Mouse (Mus musculus) left cerebral cortex, postnatal 14 days (tissue): Measurements from ENCODE around the gene Egln2. TPM values are rescaled to one million over a fixed set of nuclear protein-coding genes. Genes with fewer than 3 reads are reported as not detected.

Experiments
- DNase-seq, 2 experiments: peaks; one replicate each; pipeline ENCODE4 v3.0.0; 2021 to 2022; ENCODE audit warnings: low spot score in 2 of 2, mixed read lengths in 1 of 2
- intact Hi-C: fragments of 180-260 bp; cut with DNase I; formaldehyde crosslinking; loops from one replicate; pipeline ENCODE4 v1.15.1; 2025
- long read RNA-seq, 2 experiments: library from polyadenylated mRNA; stranded (forward); transcript quantifications; one replicate each; pipeline ENCODE4 v2.0.0; 2021
- total RNA-seq, 2 experiments: library from RNA; stranded (reverse); gene quantifications; 2 replicates each; pipeline ENCODE4 v1.2.3; 2021

Gene Egln2
- 100 to 1,000 TPM in 1 of 2 experiments, 10 to 100 TPM in 1; 90.8 to 100 TPM for total RNA-seq
- long read RNA-seq, experiment 1, transcript Egln2-202 (6 exons, 1,756 nt), result minor isoform, 5 of 193 reads
- long read RNA-seq, experiment 1, transcript Egln2-201 (6 exons, 2,107 nt), result major isoform, 161 of 193 reads
- long read RNA-seq, experiment 1, partial matches to known transcripts, result 0 of 193 reads
- long read RNA-seq, experiment 1, other reads (novel, unspliced or antisense), result 27 of 193 reads
- long read RNA-seq, experiment 2, transcript Egln2-202 (6 exons, 1,756 nt), result minor isoform, 8 of 255 reads
- long read RNA-seq, experiment 2, transcript Egln2-201 (6 exons, 2,107 nt), result major isoform, 222 of 255 reads
- long read RNA-seq, experiment 2, partial matches to known transcripts, result 1 of 255 reads
- long read RNA-seq, experiment 2, other reads (novel, unspliced or antisense), result 24 of 255 reads

DNA sequence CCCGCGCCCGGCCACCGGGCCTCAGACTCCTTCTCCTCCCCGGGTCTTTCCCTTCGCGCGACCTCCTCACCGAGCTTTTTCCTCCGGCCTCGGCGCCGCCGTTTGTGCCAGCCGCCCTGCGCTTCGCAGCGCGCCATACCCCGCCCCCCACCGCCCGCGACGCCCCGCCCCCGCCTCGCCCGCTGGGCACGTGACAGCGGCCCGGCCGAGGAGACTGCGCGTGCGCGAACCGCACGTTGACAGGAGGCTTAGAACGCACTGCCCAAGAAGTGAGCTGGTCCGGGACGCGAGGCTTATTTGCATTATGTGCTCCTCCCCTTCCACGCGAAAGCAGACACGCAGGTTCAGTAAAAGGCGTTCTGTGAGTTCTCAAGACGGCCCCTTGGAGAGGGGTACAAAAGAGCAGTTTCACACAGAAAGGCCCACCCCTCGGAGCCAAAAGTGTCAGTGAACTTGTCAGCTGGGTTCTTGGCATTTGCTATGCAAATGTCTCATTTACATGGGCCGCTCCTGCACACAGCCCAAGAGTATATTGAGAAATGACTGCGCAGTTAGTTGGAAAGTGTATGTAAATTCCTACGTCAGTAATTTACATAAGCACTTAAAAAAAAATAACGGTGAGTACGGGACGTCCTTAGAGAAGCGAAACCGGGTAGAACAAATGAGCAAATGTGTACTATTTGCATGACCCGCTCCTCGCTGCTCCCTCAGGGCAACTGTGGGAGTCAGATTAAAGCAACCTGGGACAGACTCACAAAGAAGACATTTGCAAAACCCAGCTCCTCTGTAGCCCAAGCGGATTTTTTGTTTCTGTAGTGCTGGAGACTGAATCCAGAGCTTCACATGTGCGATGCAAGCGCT lies at the start of gene Egln2:
Egln2 (minus strand) TSS at position 189 of the 861 bp plus-strand sequence.
- peak; percentile 96 for DNase-seq

DNA sequence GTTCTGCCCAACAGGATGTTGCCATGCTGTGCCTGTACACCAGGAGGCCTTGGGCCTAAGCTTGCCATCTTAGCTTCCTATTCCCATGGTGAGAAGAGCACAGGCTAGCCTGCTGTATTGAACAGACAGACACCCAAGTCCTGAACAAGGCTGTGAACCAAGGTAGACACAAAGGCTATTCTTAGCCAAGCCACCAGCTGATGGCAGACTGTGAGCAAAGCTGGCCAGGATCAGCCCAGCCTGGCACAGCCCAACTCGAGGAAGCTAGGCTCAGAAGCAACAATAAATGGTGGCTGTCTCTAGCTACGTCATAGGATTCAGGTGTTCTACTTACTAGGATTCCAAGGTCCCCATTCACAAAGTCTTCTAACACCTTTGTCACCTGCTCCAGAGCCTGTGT lies 46.0 kb upstream of the Egln2 start:
- no peak for DNase-seq
- intact Hi-C loops, result no loop called here

More for the DNA sequence above, at the start of gene Egln2:
- intact Hi-C loops, result no loop called here

DNA sequence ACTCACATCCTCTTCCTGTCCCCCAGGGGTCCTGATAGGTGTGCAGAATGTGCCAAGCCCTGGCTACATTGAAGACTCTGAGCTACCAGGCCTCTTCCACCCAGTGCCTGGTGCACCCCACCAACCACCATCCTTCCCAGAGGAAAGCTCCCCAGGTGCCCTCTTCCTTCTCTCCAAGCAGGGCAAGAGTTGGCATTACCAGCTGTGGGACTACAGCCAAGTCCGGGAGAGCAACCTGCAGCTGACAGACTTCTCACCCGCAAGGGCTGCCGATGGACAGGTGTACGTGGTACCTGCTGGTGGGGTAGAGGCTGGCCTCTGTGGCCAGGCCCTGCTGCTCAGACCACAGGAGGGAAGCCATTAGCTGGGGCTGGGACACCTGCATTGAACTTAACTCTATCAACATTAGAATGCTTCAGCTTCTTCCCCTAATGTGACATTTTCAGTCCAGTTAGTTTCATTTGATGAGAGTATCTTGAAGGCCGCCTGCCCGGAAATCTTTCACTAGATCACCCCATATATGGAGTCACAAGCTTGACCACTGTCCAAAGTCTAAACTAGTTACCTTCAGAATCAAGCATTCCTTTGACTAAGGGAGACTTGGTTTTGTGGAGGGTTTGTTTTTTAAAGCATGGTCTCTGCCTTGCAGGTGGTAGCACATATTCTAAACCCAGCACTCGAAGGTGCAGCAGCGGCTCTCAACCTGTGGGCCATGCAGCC lies 37.3 kb upstream of the Egln2 start:
- DNase-seq, result no peak
- intact Hi-C loops, result no loop called here

DNA sequence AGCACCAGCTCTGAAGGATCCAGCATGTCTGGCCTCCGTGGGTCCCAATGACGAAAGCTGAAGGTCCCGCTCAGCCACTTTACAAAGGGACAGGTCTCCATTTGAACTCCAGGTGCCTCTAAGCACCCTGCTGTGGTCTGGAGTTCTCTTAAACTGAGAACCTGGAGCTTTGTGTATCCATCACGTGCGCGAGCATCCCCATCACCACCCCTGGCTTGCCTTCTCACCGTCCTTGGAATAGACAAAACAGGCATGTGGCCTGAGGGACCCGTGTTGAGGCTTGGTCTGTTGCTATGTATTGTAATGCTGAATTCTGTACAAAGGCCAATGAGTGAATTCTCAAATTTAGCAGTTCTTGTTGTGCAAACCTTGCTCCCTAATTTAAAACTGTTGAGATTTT lies 32.2 kb upstream of the Egln2 start:
- intact Hi-C loops, result no loop called here
- no peak for DNase-seq

DNA sequence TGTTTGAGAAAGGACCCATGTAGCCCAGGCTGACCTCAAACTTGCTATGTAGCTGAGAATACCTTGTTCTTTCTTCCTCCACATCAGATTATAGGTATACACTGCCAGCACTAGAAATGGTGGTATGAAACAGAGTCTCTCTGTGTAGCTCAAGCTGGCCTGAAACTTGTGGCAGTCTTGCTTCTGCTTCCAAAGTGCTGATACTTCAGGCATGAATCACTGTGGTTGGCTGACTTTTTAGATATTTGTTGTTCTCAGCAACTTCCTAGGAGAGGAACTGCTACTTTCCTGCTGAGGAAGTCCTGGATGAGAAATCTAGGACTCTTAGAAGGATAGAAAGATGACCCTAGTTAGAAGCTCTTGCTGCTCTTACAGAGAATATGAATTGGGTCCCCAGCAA lies 31.8 kb upstream of the Egln2 start:
- DNase-seq, result no peak
- intact Hi-C loops, result no loop called here

DNA sequence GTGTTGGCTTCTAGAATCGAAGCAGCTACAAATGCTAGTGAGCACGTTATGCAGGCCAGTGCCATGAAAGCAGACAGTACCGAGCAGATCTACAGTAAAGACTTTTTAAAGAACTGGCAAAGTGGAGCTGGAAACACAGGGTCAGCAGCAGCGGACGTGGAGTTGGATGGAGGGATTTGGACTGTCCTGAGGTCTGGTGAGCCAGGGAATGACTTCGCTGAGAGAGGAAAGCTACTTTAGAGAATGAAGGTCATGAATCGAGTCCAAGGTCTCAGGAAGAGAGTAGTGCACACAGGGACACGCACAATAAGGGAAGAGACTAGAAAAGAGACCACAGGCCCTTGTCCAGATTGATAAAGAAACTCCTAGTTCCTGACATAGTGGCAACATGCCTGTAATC lies 31.0 kb upstream of the Egln2 start:
- DNase-seq, result no peak
- intact Hi-C loops, result no loop called here

DNA sequence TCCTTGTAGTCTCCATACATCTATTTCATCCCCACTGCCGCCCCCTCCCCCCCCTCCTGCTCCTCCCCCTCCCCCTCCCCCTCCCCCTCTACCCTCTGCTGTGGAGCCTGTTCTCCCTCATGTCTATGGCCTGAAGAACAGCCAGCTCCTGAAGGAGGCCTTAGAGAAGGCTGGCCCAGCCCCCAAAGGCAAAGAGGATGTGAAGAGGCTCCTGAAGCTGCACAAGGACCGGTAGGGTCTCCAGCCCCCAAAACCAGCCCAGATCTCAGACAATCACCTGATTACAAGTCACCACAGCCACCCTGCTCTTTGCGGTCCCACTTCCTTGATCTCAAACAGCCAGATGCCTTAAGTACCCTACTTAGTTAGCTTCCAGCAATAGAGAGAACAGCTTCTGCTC lies 30.5 kb upstream of the Egln2 start:
- intact Hi-C loops, result no loop called here
- DNase-seq, result no peak

DNA sequence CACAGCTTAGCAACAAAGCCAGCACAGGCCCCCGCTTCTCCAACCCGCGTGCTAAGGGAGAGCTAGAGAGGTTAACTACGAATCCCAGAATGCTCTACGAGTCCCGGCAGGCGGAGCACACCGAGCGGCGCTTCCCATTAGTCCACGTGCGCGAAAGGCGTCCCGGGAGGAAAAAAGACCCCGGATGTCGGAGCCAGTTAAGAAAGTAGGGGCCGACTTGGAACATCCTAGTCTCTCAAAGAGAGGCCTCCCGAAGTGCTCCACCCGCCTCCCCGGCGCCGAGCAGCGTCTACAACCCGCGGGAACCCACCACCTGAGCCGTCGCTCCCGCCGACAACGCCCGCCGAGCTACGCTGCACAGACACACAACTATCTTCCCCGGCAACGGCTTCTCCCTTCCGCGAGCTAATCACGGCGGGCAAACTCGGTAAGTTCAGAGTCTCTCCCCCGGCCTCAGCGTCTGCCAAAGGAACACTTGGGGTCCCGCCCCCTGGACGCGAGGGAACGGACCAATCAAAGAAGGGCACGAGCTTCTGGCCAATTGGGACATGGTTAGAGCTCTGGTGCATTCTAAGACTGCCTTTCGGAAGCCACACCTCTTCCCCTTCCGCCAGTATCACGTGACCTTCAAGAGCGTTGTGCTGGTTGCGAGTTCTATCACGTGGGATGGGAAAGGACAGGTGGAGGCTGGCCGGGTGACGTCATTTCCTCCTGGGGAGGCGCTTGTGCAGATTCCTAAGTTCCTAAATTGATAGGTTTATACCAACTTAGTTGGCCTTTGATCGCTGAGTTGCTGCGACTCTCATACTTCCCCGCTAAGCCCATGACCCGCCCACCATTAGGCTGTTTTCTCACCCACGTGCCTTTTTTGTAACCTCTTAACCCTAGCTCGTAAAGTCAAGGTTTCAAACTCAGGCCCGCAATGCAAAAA lies 29.3 kb upstream of the Egln2 start, which contains the start of the genes BC024978 and Snrpa:
BC024978 (plus strand) TSS at position 101 of the 931 bp plus-strand sequence.
Snrpa (minus strand) TSS at position 591 of the 931 bp plus-strand sequence.
- intact Hi-C loops, result no loop called here
- peak; percentile 97 to 100 for DNase-seq

DNA sequence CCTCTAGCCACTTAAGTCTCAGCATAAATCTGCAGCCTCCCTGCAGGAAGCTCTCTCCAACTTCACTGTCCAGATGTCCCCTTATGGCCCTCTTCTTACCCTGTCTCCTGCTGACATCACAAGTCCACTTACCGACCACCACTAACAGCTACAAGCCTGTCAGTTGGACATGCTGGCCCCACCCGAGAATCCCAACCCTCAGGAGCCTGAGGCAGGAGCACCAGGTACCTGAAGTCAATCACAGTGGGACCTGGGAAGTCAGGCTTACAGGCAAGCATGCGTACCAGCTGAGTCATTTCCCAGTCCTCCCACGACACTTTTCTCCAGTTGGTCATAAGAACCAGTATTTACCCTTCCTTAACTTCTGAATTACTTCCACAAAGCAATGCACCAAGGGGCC lies 27.1 kb upstream of the Egln2 start:
- intact Hi-C loops, result no loop called here
- DNase-seq, result no peak

DNA sequence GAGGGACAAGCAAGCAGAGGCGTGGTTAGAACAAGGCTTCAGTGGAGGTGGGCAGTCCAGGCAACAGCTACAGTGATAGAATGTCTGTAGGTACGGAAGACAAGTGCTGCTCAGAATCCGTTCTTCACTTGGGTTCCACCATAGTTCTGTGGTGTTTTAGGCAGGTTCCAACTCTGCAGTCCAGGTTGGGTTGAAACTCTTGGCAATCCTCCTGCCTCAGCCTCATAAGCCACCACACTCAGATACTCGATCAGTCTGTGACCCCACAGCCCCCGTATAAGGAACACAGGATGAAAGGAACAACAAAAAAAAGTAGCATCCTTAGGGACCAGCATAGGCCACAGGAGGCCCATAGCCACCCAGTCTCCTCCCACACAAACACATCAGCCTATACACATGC lies 25.8 kb upstream of the Egln2 start:
- no peak for DNase-seq
- intact Hi-C loops, result no loop called here

DNA sequence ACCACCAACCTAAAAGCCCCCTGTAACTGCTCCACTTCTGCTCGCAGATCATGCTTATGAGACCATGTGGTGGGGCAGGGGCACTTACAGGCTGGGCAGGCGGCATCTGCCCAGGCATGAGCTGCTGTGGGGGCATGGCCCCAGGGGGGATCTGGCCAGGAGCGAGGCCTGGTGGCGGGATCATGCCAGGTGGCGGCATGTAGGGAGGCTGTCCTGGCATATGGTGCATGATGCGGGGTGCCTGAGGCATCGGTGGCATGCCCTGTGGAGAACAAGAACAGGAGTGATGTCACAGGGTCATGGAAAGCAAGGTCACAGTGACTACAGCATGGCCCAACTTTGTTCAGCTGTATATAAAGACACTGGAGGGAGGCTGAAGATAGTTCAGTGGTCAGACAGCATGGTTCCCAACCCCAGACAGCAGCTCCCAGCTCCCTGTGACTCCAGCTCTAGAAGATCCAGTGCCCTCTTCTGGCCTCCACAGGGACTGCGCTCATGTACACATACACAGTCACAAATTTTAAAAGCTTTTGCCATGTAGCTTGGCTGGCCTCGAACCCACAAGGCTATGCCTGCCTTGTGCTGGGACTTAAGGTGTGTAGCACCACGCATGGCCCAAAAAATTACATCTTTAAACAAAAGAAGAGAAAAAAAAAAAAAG lies 22.8 kb upstream of the Egln2 start:
- no peak for DNase-seq

DNA sequence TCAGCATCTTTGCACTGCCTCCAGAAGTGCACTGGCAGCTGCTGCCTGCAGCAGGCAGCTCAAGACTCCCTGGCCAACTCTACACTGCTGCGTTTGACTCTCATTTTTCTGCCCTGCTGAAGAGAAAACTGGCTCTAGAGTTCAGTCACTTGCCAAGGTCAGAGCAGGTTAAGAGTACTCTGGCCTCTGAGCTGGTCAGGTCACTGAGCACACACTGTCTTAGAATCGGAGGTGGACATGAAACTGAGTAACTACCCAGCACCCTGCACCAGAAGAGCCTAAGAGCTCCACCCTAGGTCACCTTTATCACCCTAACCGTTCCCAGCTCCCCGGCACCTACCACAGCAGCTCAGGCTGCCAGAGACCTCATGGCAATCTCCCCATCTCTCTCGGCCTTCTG lies 19.4 kb upstream of the Egln2 start:
- intact Hi-C loops, result no loop called here
- DNase-seq, result no peak

More for the DNA sequence above, 22.8 kb upstream of the Egln2 start:
- intact Hi-C loops, result no loop called here

DNA sequence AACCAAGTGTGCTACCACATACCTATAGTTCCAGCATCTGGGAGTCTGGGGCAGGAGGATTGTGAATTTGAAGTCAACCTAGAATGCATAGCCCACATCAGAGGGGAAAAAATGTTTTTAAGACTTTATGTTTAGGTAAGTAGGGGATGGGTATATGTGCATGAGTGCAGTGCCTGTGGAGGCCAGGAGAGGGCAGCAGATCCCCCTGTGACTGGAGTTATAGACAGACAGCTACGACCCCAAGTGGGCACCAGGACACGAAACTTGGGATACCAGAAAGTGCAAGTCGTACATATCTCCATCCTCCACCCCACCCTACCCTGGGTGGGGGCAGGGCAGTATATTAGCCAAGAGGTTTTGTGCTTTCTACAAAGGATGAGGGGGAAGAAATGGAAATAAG lies 18.4 kb upstream of the Egln2 start:
- intact Hi-C loops, result no loop called here
- no peak for DNase-seq

DNA sequence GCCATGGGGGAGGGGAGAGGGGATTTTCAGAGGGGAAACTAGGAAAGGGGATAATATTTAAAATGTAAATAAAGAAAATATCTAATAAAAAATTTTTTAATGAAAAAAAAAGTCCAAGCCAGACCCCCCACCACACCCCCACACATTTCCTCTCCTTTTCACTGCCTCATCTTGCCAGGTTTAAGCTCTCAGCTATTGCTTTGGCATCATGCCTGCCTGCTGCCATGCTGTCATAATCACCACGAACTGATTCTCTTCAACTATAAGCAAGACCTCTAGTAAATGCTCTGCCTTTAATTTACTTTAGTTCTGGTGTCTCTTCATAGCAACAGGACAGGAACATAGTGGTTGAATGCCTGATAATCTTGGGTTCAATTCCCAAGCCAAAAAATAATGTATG lies 15.9 kb upstream of the Egln2 start:
- intact Hi-C loops, result no loop called here
- no peak for DNase-seq

DNA sequence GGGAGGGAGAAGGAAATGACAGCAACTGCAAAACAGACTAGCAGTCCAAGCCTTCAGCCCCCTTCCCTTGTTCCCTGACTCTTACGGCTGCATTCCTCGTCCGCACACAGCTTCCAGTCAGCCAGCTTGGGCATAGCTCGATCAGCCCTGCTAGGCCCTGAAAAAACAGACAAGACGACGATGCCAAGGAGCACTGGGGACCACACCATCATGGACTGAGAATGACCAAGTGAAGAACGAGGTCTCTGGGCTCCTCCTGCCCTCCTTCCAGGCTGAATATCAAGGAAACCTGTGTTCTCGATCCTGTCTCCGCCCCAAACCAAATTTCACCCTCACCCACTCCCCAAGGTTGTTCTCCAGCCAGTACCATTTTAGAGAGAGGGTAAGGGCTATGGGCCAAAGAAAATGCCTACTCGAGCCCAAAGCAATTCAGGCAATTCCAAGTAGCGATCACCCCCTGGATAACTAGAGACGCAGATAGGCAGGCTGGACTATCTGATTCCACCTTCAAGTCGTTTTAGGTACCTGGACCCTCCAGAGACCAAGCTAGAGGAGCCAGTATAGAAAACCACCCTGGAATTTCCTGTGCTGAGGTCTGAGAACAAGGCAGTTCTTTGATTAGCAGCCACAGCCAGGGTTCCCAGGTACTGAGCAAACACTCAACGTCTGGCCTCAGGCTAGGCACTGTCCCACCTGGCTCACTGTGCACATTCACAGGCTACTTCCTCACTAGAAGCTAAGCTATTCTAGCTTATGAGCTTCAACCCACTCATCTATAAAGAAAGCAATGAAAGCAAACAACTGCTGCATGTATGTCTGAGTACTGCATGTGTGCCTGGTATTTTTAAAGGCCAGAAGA lies 14.5 kb upstream of the Egln2 start, which contains the start of the genes Gm21983 and Mia:
Gm21983 (minus strand) TSS at position 250 of the 859 bp plus-strand sequence.
Mia (minus strand) TSS at position 321 of the 859 bp plus-strand sequence.
- intact Hi-C loops, result no loop called here
- no peak for DNase-seq

DNA sequence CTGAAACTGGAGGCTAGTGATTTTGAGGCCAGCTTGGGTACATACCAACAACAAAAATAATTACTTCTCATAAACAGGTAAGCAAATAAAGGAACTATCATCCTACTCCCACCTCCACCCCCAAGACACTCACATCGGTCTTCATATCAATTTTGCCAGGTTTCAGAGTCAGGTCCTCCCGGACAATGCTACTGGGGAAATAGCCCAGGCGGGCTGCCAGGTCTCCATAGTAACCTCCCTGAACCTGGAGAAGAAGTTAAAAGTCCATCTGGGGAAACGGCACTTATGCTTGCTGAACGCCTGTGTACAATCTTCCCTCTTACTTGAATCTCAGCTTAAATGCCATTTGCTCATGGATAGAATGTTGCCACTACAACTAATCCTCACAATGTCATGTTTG lies 13.4 kb upstream of the Egln2 start:
- DNase-seq, result no peak
- intact Hi-C loops, result no loop called here

DNA sequence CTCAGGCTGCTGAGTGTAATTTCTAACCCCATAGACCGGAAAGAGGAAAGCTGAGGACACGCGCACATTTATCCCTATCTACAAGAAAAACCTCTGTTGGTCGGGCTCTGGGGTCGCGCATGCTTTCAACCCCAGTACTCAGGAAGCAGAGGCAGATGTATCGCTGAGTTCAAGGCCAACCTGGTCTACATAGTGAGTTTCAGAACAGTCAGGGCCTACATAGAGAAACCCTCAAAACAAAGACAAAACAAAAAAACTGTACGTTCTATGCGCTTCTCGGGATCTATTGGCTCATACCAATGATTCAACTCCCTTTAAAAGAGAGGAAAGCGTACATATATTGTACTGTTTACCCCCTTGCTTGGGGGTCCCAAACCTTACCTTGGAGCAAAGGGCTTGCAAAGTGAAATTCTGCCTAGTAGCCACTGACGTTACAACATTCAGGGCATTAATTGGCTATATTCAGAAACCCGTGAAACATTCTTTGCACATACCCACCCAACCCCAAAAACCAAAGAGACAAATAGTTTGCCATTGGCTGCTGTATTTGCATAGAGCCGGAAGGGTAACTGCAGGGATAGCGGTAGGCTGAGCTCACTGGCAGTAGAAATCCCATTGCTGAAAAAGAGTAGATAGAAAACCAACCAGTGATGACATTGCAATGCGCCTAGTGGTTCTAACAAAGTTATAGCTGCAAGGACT lies 12.8 kb upstream of the Egln2 start:
- intact Hi-C loops, result no loop called here

More for the DNA sequence above, 12.8 kb upstream of the Egln2 start:
- no peak for DNase-seq
